Mouse (Mus musculus): ENCODE measurements around the gene Mmp15. TPM values are rescaled to one million over a fixed set of nuclear protein-coding genes. Genes with fewer than 3 reads are reported as not detected.

Gene Mmp15
- total and polyA plus RNA-seq, 3 experiments, result 53.4 to 67.5 (median 56.7) TPM

DNA sequence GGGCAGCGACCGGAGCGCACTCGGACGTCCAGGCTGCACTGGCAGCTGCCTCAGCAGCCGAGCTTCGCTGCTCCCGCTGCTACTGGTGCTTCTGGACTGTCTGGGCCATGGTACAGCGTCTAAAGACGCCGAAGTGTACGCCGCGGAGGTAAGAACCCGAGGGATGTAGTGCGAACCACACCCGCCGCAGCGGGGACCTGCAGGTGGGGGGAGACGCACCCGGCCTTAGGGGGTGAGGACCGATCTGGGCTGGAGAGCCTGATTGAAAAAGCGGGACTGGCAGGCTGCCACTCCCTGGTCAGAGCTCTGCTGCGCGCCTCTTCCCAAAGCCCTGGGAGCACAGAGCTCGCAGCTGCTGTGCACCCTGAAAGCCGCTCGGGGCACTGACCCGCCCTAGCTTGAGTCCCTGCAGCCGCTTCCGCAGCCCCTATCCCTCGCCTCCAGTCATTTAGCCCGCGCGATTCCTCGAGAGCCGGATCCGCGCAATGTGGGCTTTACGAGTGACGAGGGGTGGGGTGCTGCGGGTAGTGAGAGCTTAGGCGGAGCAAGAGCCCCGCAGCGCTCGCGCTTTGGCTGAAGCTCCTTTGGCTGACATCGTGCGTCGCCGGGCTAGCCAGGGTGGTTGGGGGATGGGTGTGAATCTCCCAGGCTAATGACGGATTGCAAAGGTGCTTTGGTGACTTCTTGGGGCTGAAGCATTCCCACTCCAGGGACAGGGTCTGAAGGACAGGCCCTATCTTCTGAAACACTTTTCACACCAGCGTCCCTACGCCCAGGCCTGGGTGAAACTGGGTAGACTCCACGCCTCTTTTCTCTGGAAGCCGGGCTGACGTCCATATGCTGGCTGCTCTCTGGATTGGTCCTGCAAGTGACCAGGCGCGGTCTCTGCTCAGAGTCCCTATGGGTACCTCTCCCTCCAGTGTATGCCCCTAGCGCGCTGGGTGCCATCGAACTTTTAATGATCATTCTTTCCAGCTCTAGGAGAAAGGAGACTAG lies 1.1 kb downstream of the Mmp15 start:
- Histone ChIP-seq H3K4me1 (ENCODE audit: control insufficient read depth, insufficient read depth, low read length) (peaks cover 34% of the 10 kb centered on the region), H3K27me3 (ENCODE audit: control insufficient read depth, insufficient read depth, low read length) (no peaks in the 10 kb centered on the region), H3K9ac (ENCODE audit: low read depth, low read length) (peak overlapping the region; percentile 94), H3K79me2 (replicated peaks; ENCODE audit: control insufficient read depth, insufficient read depth, low read length) (peaks cover 3% of the 10 kb centered on the region; the same call in 1 of the 2 replicates), H3K36me3 (ENCODE audit: control insufficient read depth, insufficient read depth, low read length) (peaks cover 10% of the 10 kb centered on the region), H3K4me3 (peak overlapping the region; percentile 83), H3K27ac (peak overlapping the region; percentile 98)
- peak; percentile 74 for DNase-seq
- TF ChIP-seq CTCF (IDR thresholded peaks at IDR 0.05), result peak; percentile 35; the same call in 1 of the 2 replicates
- TF ChIP-seq POLR2A (IDR thresholded peaks at IDR 0.05; ENCODE audit: insufficient read depth, low read depth, low read length), result no peak
- WGBS, result 4% methylated on average over 62 of the region's 62 CpGs
- intact Hi-C loops (cut with DNase I), result loop anchor here (1.0 to 2.0 kb wide), 3 partner anchors 21 to 74 kb away; no protein-coding TSS in a partner anchor

DNA sequence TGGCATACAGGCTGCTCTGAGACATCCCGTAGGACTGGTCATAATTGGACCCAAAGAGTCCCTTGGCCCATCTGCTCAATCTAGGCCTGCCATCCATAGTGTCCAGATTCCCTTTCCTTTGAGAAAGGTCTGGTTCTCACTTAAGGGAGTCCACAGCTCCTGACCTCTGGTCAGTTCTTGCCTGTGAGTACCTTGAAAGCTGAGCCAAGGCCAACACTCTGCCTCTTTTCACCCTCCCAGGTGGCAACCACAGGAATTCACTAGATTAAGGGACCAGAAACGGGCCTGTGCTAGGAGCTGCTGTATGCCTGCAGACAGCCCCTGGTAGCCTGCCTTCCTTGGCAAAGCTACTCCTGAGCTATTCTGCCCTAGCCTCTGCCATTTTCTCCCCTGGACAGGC lies 2.5 kb downstream of the Mmp15 start:
- H3K27me3 ChIP-seq (ENCODE audit: control insufficient read depth, insufficient read depth, low read length), result no peaks in the 10 kb centered on the region
- DNase-seq, result no peak
- no peak for TF ChIP-seq EP300 (IDR thresholded peaks at IDR 0.05; ENCODE audit: insufficient read depth, low read depth, low read length)
- TF ChIP-seq POLR2A (IDR thresholded peaks at IDR 0.05; ENCODE audit: insufficient read depth, low read depth, low read length), result no peak
- TF ChIP-seq CTCF (IDR thresholded peaks at IDR 0.05), result no peak
- H3K79me2 ChIP-seq (replicated peaks; ENCODE audit: control insufficient read depth, insufficient read depth, low read length), result peaks cover 4% of the 10 kb centered on the region; the same call in 1 of the 2 replicates
- H3K9ac ChIP-seq (ENCODE audit: low read depth, low read length), result peak overlapping the region; percentile 25; the same call in 1 of the 2 replicates
- H3K36me3 ChIP-seq (ENCODE audit: control insufficient read depth, insufficient read depth, low read length), result peaks cover 16% of the 10 kb centered on the region
- H3K4me1 ChIP-seq (ENCODE audit: control insufficient read depth, insufficient read depth, low read length), result peaks cover 35% of the 10 kb centered on the region
- 33% methylated on average over 2 of the region's 2 CpGs for WGBS
- peak overlapping the region; percentile 83 for H3K4me3 ChIP-seq
- intact Hi-C loops (cut with DNase I), result no loop called here
- peak overlapping the region; percentile 98 for H3K27ac ChIP-seq

DNA sequence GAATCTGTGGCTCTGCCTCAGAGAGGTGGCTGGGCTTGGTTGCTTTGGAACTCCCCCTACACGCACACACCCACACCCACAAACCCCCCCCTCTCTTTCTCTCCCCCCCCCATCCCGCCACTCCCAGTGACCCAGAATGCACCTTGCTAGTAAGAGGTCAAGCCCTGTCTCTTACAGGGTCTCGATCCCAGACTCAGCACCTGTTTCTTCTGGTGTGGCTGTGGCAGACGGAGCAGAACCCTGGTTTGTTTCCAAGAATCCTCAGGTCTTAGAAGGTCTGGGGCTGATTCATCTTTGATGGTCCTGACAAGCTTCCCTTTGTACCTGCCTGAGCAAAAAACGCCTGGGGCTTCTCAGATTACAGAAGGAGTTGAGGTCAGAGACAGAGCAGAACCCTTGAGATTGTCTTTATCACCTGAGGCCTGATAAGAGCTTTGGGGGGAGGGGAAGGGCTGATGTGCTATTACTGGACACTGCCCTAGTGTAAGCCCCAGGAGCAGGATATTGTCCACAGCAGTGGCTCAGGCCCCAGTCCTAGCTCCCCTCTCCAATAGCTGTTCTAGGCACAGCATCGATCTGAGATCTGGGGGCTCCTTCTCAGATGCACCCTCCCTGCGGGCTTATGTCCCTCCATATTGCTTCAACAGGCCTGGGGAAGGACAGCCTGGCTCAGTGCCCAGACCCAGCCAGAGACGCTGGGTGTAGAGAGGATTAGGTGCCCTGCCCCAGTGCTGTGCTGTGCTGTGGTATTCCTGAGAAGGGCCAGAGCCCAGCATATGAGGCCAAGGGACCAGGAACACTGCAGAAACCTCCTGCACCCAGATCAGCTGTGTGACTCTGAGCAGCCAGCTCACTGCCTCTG lies 6.7 kb downstream of the Mmp15 start:
- Histone ChIP-seq H3K79me2 (replicated peaks; ENCODE audit: control insufficient read depth, insufficient read depth, low read length) (peaks cover 13% of the 10 kb centered on the region), H3K4me3 (no peak overlapping the region), H3K27ac (peak overlapping the region; percentile 72), H3K36me3 (ENCODE audit: control insufficient read depth, insufficient read depth, low read length) (peaks cover 23% of the 10 kb centered on the region), H3K9ac (ENCODE audit: low read depth, low read length) (peak overlapping the region; percentile 43), H3K27me3 (ENCODE audit: control insufficient read depth, insufficient read depth, low read length) (no peaks in the 10 kb centered on the region), H3K4me1 (ENCODE audit: control insufficient read depth, insufficient read depth, low read length) (peaks cover 50% of the 10 kb centered on the region)
- intact Hi-C loops (cut with DNase I), result no loop called here
- peak; percentile 57 to 66 for DNase-seq
- TF ChIP-seq POLR2A (IDR thresholded peaks at IDR 0.05; ENCODE audit: insufficient read depth, low read depth, low read length) (no peak), EP300 (IDR thresholded peaks at IDR 0.05; ENCODE audit: insufficient read depth, low read depth, low read length) (no peak), CTCF (IDR thresholded peaks at IDR 0.05) (no peak)
- 19% methylated on average over 8 of the region's 8 CpGs for WGBS

DNA sequence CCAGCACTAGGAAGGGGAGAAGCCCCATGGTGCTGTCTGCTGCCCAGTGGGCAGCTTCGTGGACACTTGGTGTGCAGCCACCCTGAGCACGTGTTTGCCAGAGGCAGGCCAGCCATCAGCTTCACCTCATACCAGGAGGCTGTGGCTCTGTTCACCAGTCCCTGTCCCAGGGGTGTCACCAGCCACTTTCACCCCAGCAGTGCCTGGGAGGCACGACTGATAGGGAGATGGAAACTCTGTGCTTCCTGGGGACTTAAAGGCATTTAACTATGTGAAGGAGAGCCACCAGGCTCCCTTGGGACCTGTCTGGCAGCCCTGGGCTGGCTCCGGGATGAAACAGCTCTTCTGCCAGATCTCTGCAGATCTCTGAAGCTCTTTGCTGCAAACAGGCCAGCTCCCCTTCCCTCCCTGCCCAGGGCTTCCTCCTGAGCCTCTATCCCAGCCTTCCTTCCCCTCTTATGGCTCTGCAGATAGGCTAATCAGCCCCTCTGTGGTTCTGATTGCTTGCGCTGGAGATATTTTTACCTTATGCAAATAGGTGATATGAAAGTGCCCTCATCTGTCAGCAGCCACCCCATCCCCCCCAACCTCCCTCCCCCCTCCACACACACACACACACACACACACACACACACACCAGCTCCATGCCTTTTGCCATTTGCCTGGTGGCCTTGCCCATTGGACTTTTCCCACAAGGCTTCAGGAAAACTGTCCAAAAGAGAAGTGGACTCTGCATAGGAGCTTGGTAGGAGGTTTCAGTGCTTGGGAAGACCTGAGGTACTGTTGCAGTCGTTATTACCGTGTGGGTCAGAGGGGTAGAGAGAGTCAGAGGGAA lies 8.3 kb downstream of the Mmp15 start:
- Histone ChIP-seq H3K27ac (peak overlapping the region; percentile 70), H3K27me3 (ENCODE audit: control insufficient read depth, insufficient read depth, low read length) (no peaks in the 10 kb centered on the region), H3K36me3 (ENCODE audit: control insufficient read depth, insufficient read depth, low read length) (peaks cover 23% of the 10 kb centered on the region), H3K4me1 (ENCODE audit: control insufficient read depth, insufficient read depth, low read length) (peaks cover 38% of the 10 kb centered on the region), H3K79me2 (replicated peaks; ENCODE audit: control insufficient read depth, insufficient read depth, low read length) (peaks cover 11% of the 10 kb centered on the region), H3K9ac (ENCODE audit: low read depth, low read length) (peak overlapping the region; percentile 14; the same call in 1 of the 2 replicates), H3K4me3 (no peak overlapping the region)
- TF ChIP-seq POLR2A (IDR thresholded peaks at IDR 0.05; ENCODE audit: insufficient read depth, low read depth, low read length), result 0 out of 2 replicates have a peak, but pooled peaks have one; percentile 52
- 0 out of 2 replicates have a peak, but pooled peaks have one; percentile 23 for TF ChIP-seq EP300 (IDR thresholded peaks at IDR 0.05; ENCODE audit: insufficient read depth, low read depth, low read length)
- no peak for TF ChIP-seq CTCF (IDR thresholded peaks at IDR 0.05)
- WGBS, result 13% methylated on average over 7 of the region's 7 CpGs
- intact Hi-C loops (cut with DNase I), result no loop called here
- peak; percentile 57 to 58 for DNase-seq

DNA sequence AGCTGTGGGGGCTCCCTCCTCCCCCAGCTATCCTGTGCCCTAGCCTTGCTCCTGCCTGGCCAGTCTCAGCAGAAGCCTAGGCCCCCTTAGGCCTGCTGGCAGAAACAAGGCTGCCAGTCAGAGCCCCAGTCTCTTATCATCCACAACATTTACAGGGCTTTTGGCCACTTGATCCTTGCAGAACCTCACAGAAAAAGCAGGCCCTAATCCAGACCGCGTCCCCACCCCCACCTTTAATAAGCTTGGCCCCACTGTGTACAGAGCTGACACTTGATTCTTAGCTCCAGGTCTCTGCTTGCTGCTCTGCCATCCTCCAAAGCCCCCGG lies 8.9 kb downstream of the Mmp15 start:
- peak overlapping the region; percentile 70 for H3K27ac ChIP-seq
- peaks cover 35% of the 10 kb centered on the region for H3K4me1 ChIP-seq (ENCODE audit: control insufficient read depth, insufficient read depth, low read length)
- H3K36me3 ChIP-seq (ENCODE audit: control insufficient read depth, insufficient read depth, low read length), result peaks cover 25% of the 10 kb centered on the region
- DNase-seq, result no peak
- no peaks in the 10 kb centered on the region for H3K27me3 ChIP-seq (ENCODE audit: control insufficient read depth, insufficient read depth, low read length)
- no peak overlapping the region for H3K4me3 ChIP-seq
- 61% methylated on average over 3 of the region's 3 CpGs for WGBS
- peaks cover 11% of the 10 kb centered on the region for H3K79me2 ChIP-seq (replicated peaks; ENCODE audit: control insufficient read depth, insufficient read depth, low read length)
- peak overlapping the region; percentile 14 for H3K9ac ChIP-seq (ENCODE audit: low read depth, low read length)
- intact Hi-C loops (cut with DNase I), result no loop called here
- TF ChIP-seq CTCF (IDR thresholded peaks at IDR 0.05) (no peak), EP300 (IDR thresholded peaks at IDR 0.05; ENCODE audit: insufficient read depth, low read depth, low read length) (no peak), POLR2A (IDR thresholded peaks at IDR 0.05; ENCODE audit: insufficient read depth, low read depth, low read length) (no peak)
